Mouse (Mus musculus) megakaryocyte, embryonic 14.5 days (primary cell): ENCODE measurements around the gene Sergef.

Experiments used
- FLI1 ChIP-seq: IDR thresholded peaks from 2 replicates; pipeline ENCODE4 v1.6.1; 2012; ENCODE audit warnings: low read length, inconsistent platforms, mixed read lengths
- GATA1 ChIP-seq: IDR thresholded peaks from 3 replicates; pipeline ENCODE4 v1.6.1; 2012; ENCODE audit warnings: mixed read lengths, low read length, inconsistent platforms, borderline replicate concordance

DNA sequence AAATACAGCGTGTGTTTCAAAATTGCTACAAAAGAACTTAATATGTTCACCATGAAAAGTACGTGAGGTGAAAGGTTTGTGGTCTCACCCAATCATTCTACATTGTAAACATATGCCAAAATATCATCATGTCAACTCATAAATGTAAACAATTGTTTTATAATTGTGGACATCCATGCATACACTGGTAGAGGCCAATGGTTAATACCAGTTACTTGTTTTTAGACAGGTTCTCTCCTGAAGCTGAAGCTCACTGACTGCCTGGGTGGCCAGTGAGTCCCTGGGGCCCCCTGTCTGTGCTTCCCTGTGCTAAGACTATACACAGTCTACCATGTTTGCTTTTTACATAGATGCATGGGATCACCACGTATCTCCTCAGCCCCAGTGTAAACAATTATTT, 91.5 kb downstream of the Sergef start:
- TF ChIP-seq GATA1 (no peak), FLI1 (no peak)
